Mouse (Mus musculus) heart, postnatal 14 days (tissue): ENCODE results near the gene Pax2. TPM values are rescaled to one million over a fixed set of nuclear protein-coding genes. Genes with fewer than 3 reads are reported as not detected.

ENCODE experiments used
- DNase-seq, 2 experiments: peaks; one replicate each; pipeline ENCODE4 v3.0.0; 2021 to 2022
- intact Hi-C: fragments of 180-260 bp; cut with DNase I; formaldehyde crosslinking; loops from one replicate; pipeline ENCODE4 v1.15.1; 2025
- long read RNA-seq, 2 experiments: library from polyadenylated mRNA; stranded (forward); transcript quantifications; one replicate each; pipeline ENCODE4 v2.0.0; 2021
- total RNA-seq, 2 experiments: library from RNA; stranded (reverse); gene quantifications; 2 replicates each; pipeline ENCODE4 v1.2.3; 2021

Pax2 gene
- total RNA-seq, result not detected
- long read RNA-seq, experiment 1, result 0 reads
- long read RNA-seq, experiment 2, result 0 reads

DNA sequence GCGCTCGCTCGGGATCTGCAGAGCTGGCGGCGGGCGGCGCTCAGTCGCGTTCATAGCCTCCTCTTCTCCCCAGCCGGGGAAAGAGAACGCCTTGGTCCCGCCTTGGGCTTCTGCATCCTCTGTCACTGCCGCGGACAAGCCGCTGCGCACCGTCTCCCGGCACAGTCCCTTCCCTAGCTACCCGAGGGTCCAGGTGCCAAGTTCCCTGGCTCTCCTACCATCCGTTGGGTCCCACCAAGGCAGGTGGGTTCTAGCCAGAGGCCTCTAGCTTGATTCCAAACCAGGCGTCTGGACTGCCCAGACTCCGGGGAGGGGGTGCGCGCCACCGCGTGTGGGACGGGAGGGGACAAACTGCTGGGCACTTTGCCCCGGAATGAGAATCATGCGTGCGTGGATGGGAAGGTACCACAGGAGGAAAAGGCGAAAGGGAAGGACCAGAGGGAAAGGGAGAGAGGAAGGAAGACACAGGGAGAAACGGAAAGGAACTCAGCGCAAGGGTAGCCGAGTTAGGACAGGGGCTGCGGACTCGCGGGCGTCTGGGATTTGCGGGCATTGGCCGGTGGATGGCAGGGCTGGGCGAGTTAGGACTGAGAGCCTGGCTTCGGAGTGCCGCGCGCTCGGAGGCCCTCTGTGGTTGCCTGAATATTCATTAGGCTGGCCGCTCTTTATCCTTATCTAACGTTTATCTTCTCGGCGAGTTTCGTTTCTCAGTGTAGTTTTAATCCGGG is at the start of gene Pax2:
Gene Pax2, plus strand, starts transcription at position 353 of the 728 bp plus-strand sequence.
- intact Hi-C loops, result loop anchor here (2.0 to 5.0 kb wide), 3 partner anchors 131 to 476 kb away; no protein-coding TSS in a partner anchor
- DNase-seq, result peak; percentile 60 to 62

DNA sequence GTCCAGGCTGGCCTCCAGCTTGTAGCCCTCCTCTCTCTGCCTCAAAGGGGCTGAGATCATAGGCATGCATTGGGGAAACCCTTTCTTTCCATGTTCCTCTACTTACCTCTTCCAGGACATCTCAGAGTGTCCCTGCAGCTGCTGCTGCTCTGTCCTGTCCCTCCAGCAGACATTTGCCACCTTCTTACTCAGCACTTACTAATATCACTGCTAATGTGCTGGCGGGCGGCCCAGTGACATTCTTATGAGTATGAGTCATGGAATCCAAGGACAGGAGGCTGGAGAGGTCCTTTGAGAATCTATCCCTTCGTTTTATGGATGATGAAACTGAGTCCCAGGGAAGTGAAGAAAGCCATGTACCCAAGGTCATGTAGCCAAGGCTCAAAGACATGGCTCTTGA is 47.0 kb upstream of the Pax2 start:
- intact Hi-C loops, result no loop called here
- peak; percentile 31 to 50 for DNase-seq

DNA sequence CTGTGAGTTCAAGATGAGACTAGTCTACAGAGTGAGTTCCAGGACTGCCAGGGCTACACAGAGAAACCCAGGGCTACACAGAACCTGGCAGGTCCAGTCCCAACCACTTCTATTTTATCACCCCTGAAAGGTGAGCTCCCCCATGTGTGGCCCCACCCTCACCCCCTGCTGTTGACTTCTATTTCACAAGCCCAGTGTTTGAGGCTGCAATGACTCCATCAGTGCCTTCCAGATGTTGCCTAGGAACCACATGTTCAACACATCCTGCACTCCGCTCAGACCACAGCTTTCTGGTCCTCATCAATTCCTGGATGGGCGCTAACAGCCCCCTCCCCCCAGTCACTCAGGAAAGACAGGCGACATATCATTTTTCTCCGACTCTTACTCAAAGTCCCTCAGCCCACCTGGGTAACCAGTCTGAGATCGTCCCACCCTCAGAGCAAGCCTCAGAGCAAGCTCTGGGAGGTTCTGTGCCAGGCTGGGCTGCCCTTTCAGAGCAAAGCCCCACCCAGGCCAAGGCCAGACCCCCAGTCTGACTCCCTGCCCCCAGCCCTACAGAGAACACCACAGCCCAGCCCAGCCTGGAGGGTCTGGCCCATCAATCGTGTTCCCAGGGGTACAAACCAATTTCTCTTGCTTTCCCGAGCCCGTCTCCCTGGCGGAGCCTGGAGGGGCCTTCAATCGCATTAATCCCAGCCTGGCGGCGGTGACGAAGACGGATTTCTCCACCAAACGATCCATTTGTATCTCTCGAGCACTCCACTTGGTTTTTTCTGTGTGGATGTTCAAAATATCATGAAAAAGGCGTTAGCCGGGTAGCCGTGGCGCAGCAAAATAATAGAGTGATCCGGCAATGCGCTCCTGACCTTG is 38.9 kb upstream of the Pax2 start:
- intact Hi-C loops, result no loop called here
- no peak for DNase-seq

DNA sequence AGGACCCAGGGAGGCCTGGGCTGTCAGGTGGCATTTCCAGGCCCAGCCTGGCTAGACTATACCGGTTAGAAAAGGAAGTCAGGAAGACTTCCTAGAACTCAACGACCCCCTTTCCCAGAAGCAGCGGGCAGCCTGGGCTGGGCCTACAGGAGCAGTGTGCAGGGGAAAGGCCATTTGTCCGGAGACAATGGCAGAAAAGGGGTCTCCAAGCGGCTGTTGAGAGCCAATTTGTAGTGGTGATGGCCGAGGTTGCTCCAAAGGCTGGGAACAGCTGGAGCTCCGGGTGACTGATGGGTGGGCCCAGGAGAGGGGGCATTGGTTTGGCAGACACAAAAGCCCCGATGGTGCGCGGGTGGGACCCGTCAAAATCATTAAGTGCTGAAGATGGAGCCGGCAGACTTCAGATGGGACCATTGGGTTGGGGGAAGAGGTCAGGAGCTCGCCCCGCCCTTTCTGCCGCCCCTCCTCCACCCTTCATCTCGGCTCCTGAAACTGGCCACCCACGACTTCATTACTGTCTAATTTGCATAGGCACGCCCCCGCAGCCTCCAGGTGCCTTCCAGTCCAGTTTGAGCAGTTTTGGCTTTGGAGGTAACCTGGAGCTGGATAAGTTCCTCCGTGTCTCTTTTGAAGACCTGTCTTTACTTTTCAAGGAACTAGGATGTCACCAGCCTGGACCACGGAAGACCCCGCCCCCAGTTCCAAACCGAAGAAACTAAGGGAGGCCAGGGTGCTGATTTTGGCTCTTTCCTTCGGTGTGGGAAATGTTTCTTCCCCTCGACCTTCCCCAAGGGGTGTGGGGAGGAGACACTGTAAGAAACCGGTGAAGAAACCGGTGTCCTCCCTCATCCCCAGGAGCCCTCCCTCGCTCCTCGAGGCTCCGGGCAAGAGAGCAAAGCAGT is 36.3 kb upstream of the Pax2 start:
- intact Hi-C loops, result no loop called here
- DNase-seq, result no peak

DNA sequence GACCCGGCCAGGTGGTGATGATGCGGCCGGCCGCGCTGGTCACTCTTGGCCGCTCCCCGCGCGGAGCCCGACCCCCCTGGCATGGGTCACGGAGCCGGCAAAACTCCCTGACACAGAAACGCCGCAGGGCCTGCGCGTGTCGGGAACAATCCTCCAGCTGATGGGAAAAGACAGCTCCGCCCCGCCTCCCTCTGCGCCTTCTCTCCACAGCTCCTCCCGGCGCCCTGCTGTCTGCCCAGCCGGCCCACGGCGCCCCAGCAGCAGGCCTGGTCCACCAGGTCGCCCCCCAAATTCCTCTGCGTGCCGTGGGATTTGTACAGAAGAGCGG is 35.7 kb upstream of the Pax2 start:
- intact Hi-C loops, result no loop called here
- peak; percentile 7 to 14 for DNase-seq

DNA sequence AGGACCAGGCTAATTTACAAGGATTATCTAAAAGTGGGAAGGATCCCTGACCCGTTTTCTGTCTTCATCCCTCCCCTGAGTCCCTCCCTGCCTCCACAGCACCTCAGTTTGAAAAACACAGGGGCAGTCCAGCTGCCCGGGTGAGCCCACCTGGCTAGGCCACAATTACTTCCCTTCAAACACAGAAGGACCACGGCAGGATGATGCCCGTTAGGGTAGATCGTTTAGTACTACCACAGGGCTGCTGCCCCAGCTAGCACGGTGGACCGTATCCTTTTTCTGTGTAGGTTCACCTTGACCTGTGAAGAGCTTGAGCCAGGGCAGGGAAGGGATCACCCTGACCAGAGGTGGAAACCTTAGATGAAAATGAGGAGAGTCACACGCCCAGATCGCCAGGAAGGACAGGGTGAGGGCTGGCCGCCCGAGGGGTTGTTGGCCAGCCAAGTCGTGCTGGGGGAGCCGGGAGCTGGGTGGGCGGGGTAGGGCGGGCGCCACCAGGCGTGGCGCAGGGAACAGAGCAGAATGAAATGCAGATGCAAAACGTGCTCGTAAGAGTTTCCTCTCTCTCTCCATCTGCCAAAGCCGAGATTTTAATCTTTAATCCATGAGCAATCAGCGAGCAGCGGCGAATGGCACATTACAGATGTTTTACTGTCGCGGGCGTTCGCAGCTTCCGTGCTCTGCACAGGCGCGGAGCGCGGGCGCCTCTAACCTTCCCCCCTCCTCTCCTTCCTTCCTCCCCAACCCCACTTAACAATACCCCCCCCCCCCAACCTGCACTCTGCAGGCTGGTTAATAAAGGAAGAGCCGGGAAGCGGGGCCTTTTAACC is 32.0 kb upstream of the Pax2 start:
- intact Hi-C loops, result no loop called here
- no peak for DNase-seq

DNA sequence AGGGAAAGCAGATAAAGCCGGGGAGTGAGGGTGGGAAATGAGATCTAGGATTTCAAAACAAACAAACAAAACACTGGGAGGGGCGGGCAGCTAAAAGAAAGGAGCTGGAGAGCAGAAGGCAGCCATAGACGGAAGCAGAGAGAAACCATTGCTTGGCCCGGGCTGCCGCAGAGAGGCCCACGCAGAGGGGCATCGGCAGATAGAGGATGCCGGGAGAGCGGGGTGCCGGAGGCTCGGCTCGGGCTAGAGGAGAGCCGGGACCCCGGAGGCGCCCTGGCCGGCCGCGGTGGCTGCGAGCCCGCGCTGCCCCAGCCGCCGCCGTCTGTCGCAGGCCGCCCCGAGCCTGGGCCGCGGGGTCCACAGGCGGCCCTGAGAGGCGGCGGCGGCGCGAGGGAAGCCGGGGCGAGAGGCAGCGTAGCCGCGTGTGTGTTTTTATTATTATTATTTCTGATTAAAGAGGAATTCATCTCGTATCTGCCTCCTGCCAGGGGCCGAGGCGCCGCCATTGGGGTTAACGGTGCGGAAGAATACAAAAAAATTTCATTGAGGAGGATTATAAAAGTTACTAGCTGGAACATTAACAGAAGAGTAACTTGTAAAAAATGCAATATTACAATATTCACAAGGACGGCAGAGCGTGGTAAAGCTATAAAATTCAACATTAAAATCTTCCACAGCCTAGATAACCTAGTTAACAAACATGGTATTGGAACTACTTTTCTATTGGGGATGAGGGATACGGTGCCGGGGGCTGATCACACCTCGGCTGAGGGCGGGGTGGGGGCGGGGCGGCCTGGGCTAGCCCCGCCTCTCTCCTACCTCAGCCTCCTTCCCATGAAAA is 29.7 kb upstream of the Pax2 start:
- intact Hi-C loops, result no loop called here
- peak; percentile 51 to 57 for DNase-seq

DNA sequence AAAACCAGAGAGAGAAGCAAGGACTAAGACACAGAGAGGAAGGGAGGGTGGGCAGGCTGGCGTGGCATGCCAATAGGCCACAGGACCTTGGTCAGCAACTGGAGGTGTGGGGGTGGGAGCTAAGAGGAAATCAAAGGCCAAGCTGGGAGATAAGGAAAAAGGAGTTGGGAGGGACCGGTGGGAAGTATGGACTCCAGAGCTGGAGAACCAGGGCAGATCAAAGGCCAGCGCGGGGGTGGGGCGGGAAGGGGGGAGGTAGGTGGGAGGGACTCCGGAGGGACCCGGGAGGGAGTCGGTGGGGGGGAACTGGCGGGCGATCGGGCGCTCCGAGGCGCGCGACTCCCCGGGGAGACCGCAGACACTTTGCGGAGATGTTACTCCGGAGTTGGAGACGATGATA is 21.7 kb upstream of the Pax2 start:
- intact Hi-C loops, result no loop called here
- no peak for DNase-seq

DNA sequence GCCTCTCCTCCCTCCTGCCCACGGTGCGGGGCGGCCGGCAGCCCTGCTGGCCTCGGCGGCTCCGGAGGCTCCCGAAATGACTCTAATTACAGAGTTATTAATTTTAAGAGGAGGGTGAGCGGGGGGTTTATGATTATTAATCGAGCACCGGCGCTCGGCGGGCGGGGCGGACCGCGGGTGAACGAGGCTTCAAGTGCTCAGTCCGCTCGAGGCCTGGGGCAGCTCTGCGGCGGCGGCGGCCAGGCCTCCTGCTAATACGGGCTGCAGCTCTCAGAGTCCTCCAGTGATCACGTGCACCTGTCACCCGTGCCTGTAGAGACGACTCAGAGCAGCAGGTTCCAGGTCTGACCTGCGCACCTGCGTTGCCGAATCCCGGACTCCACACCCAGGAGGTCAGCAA is 21.2 kb upstream of the Pax2 start:
- no peak for DNase-seq
- intact Hi-C loops, result no loop called here

DNA sequence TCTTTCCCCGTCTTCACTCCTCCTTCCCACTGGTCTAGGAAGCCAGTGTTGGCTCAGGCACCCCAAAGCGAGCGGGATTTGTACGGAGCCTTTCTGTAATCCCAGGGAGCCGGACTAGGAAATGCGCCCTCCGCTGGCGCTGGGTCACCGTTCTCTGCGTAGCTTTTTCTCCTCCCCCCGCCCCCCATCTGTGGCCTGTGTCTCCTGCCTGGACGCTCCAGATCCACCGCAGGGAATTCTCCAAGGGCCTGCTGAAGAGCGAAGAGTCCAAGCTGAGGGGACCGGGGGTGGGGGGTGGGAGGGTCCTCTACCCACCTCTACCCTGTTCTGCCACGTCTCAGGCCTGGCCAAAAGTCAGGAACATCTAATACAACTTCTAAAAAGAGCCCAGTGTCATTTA is 15.5 kb upstream of the Pax2 start:
- no peak for DNase-seq
- intact Hi-C loops, result loop anchor here (5.0 kb wide), 1 partner anchor 492 kb away; no protein-coding TSS in a partner anchor

DNA sequence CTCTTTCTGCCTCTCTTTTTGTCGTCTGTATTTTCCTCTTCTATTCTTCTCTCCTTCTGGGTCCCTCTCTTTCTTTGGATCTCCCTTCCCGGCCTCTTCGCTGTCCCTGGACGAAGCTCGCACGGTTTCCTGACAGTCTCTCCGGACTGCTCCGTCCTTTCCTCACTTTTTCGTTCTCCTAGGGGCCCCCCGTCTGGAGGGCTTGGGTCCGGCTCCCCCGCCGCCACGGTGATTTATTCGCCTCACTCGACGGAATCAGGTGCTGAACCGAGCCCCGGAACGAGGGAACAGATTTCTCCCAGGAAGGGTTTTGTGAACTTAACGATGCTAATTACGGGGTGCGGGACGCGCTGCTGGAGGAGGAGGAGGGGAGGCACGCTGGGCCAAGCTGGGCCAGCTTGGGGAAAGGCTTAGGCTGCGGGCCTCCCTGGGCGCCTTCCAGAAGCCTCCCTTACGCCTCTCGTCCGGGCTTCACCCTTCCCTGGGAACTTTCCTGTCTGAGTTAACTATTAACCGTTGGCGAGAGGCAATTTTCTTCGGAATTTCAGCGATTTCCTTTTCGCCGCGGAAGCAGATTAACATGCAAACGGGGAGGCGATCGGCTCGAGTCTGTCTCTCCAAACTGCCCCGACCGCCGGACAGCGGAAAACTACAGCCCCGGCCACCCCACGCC is 14.6 kb upstream of the Pax2 start:
- intact Hi-C loops, result loop anchor here (5.0 kb wide), 1 partner anchor 491 kb away; no protein-coding TSS in a partner anchor
- DNase-seq, result no peak

DNA sequence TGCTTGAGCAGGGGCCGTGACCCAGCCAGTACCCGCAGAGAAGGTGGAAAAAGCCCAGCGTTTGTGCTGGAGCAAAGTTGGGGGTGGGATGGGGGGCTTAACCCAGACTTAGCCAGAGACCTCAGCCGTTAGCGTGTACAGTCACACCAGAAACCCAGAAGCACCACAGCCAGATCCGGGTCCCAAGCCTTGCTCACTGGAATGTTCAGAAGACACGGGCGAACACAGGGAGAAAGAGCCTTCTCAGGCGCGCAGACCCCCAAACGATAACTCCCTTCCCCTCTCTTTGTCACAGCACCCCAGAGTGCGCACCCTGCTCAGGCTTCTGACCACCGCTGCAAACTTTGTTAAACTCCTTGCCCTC is 14.1 kb upstream of the Pax2 start:
- no peak for DNase-seq
- intact Hi-C loops, result loop anchor here (5.0 kb wide), 1 partner anchor 491 kb away; no protein-coding TSS in a partner anchor

DNA sequence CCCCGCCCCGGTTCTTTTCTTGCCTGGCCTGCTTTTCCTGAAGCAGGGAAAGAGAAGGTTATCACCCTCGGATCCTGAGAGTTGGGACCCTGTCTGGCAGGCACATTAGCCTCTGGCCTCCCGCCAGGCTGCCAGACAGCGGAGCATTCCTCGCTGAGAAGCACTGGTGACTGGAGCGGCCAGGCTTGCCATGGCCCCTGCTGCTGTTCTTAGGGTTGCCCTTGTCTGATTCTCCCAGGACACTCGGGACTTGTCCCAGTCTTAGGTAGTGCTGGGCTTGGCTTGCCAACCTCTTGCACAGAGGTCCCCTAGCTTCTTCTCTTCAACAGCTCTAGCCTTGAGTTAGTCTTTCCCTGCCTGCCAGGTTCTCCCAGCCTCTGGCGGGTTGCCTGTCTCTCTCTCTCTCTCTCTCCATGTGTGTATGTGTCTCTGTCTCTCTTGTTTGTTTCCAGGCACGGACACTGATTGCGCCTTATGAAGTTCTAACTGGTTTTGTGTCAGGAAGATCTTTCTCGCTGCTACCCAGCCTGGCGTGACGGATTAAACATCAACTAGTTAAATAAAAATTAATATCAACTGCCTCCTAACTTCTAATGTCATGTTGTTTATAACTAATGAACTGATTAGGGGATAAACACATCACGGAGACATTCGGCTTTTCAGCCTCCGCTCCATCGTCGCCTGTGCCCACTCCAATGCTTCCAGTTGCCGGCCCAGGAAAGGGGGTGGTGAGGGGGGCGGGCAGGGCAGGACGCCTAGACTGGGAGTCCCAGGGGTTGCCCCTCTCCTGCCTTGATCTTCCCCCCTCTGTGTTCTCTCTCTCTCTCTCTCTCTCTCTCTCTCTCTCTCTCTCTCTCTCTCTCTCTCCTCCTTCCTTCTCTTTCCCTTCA is 13.5 kb upstream of the Pax2 start:
- no peak for DNase-seq
- intact Hi-C loops, result loop anchor here (5.0 kb wide), 1 partner anchor 490 kb away; no protein-coding TSS in a partner anchor

DNA sequence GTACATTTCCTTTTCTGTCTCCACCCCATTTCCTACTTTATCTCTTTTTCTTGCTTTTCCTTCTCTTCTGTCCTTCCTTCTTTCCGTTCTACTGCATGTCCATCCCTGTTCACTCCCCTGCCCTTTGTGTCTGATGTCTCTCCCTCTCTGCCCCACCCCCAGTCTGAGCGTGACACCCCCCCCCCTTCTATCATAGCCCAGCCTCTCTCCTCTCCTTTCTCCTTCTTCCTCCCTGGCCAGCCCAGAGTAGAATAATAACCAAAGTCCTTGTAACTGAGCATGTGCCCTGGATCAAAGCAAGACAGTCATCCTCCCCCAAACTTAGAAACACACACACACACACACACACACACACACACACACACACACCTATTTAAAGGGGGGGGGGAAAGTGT is 12.8 kb upstream of the Pax2 start:
- no peak for DNase-seq
- intact Hi-C loops, result loop anchor here (5.0 kb wide), 1 partner anchor 489 kb away; no protein-coding TSS in a partner anchor

DNA sequence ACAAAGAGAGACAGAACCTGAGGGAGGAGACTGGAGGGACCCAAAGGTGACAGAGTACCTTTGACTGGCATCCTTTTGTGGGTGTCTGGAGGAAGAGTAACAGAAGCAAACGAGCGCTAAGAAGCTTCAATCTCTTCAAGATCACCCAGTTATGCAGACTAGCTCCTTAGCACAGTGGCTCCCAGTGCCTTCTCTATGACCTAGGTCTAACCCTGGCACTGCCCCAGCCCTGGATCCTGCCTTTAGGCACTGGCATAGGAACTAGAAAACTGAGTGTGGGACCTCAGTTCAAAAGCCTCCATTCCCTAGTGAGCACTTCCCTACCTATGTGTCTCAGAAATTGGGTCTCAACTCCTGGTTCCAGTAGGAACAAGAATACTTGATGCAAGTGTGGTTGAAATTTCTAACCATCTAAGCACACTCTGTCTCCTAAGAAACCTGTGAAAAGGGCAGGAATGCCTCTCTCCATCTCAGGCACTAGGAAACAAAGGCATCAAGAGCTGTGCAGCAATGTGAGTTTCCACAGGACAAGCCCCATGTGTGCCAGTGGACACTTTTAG is 11.8 kb upstream of the Pax2 start:
- intact Hi-C loops, result loop anchor here (5.0 kb wide), 1 partner anchor 488 kb away; no protein-coding TSS in a partner anchor
- DNase-seq, result no peak

DNA sequence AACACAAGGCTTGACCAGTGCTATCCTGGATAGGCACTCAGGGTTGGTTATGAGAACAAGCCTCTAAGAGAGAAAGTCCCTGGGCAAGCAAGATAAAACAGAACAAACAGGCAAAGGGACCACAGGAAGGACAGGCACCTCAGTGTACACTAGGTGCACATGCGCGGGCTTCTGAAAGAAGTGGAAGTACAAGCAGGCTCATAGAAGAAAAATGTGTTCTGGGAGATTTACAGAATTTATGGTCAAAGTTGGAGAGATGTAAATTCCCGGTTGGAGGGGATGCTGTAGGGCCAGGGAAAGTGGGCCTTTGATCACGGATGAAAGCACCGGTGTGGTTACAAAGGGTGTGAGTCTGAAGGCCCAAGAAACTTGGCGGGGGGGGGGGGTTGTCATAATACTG is 10.1 kb upstream of the Pax2 start:
- DNase-seq, result no peak
- intact Hi-C loops, result no loop called here

DNA sequence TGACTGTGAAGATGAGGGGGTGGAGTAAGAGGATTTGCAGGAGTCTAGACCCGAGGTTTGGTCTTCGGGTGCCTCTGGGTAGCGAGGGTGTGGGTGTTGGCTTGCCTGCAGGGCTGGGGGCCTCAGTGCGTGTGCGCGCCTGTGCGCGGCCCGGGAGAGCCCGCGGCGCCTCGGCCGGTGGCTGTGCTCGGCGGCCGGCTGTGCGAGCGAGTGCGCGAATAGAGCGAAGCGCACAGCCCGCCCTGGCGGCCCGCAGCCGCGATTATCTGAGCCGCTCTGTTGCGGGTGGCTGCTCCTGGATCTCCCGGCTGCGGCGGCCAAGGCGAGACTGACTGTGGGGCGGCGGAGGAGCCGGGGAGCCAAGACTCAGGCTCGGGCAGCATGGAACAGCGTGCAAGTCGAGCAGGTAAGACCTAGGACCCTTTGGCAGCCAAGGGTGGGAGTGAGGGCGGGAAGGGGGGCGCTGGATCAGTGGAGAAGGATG is 9.3 kb upstream of the Pax2 start:
- no peak for DNase-seq
- intact Hi-C loops, result no loop called here
